Mouse (Mus musculus): ENCODE results near the gene Clec4a3. TPM values are rescaled to one million over a fixed set of nuclear protein-coding genes. Genes with fewer than 3 reads are reported as not detected.
"Not testable (repeated sequence)": the region's sequence is repeated elsewhere in the genome, so short reads cannot be mapped to it uniquely, and the experiment has no call there.

The Clec4a3 gene
- 2.7 and 2.8 TPM in 2 replicates for polyA plus RNA-seq (2015; fragmentation: Nextera tagmentation; extraction: Ambion mirVana)

- Histone ChIP-seq H3K27ac (ENCODE audit: low read length) (no peak within 1 kb of the TSS), H3K36me3 (ENCODE audit: insufficient read depth, low read length) (no peaks in the 10 kb centered on the region), H3K9ac (replicated peaks; ENCODE audit: low read length) (no peak within 1 kb of the TSS), H3K4me1 (ENCODE audit: insufficient read depth, low read length) (no peaks in the 10 kb centered on the region), H3K4me2 (replicated peaks; ENCODE audit: low read depth, low read length) (no peak within 1 kb of the TSS), H3K27me3 (ENCODE audit: insufficient read depth, low read length) (no peaks in the 10 kb centered on the region), H3K9me3 (ENCODE audit: low read length) (no peaks in the 10 kb centered on the region; the same call in 1 of the 2 replicates), H3K4me3 (ENCODE audit: low read length) (no peak within 1 kb of the TSS)
- WGBS: 83% methylated on average over 8 of the region's 8 CpGs
- no peak for ATAC-seq (ENCODE audit: low FRiP score, low TSS enrichment)
Measured at GRCm38 (mm10) chr6:122952401-122952800, at the start of gene Clec4a3. Gene Clec4a3 (plus strand): TSS chr6:122952515.

- Histone ChIP-seq H3K4me2 (replicated peaks; ENCODE audit: low read depth, low read length) (no peak overlapping the region), H3K4me1 (ENCODE audit: insufficient read depth, low read length) (no peaks in the 10 kb centered on the region)
- ATAC-seq (ENCODE audit: low FRiP score, low TSS enrichment): peak; percentile 59; the same call in 1 of the 2 replicates
Measured at GRCm38 (mm10) chr6:122919922-122920321, 32.4 kb upstream of the Clec4a3 start.

GRCm38 (mm10) chr6:122921451-122921850 lies 30.9 kb upstream of the Clec4a3 start, which contains the start of gene Clec4a1:
Gene Clec4a1 (plus strand): TSS chr6:122921848.
- no peaks in the 10 kb centered on the region for H3K36me3 ChIP-seq (ENCODE audit: insufficient read depth, low read length)
- no peaks in the 10 kb centered on the region for H3K4me1 ChIP-seq (ENCODE audit: insufficient read depth, low read length)
- H3K27ac ChIP-seq (ENCODE audit: low read length): no peak within 1 kb of the TSS
- 57% methylated on average over 4 of the region's 4 CpGs for WGBS
- H3K27me3 ChIP-seq (ENCODE audit: insufficient read depth, low read length): no peaks in the 10 kb centered on the region
- no peaks in the 10 kb centered on the region for H3K9me3 ChIP-seq (ENCODE audit: low read length)
- H3K9ac ChIP-seq (replicated peaks; ENCODE audit: low read length): no peak within 1 kb of the TSS
- no peak for ATAC-seq (ENCODE audit: low FRiP score, low TSS enrichment)
- H3K4me3 ChIP-seq (ENCODE audit: low read length): no peak within 1 kb of the TSS
- no peak within 1 kb of the TSS for H3K4me2 ChIP-seq (replicated peaks; ENCODE audit: low read depth, low read length)

More at GRCm38 (mm10) chr6:122919922-122920321, 32.4 kb upstream of the Clec4a3 start:
- no peaks in the 10 kb centered on the region for H3K27me3 ChIP-seq (ENCODE audit: insufficient read depth, low read length)
- H3K4me3 ChIP-seq (ENCODE audit: low read length): no peak overlapping the region
- H3K36me3 ChIP-seq (ENCODE audit: insufficient read depth, low read length): no peaks in the 10 kb centered on the region
- H3K9me3 ChIP-seq (ENCODE audit: low read length): no peaks in the 10 kb centered on the region
- no peak overlapping the region for H3K27ac ChIP-seq (ENCODE audit: low read length)
- H3K9ac ChIP-seq (replicated peaks; ENCODE audit: low read length): no peak overlapping the region
- WGBS: 5% methylated on average over 4 of the region's 4 CpGs

GRCm38 (mm10) chr6:122934845-122935244 lies 17.5 kb upstream of the Clec4a3 start:
- Histone ChIP-seq H3K36me3 (ENCODE audit: insufficient read depth, low read length) (no peaks in the 10 kb centered on the region), H3K27me3 (ENCODE audit: insufficient read depth, low read length) (no peaks in the 10 kb centered on the region), H3K9me3 (ENCODE audit: low read length) (no peaks in the 10 kb centered on the region), H3K27ac (ENCODE audit: low read length) (no peak overlapping the region), H3K4me2 (replicated peaks; ENCODE audit: low read depth, low read length) (no peak overlapping the region), H3K9ac (replicated peaks; ENCODE audit: low read length) (no peak overlapping the region), H3K4me1 (ENCODE audit: insufficient read depth, low read length) (no peaks in the 10 kb centered on the region), H3K4me3 (ENCODE audit: low read length) (no peak overlapping the region)
- no peak for ATAC-seq (ENCODE audit: low FRiP score, low TSS enrichment)
- WGBS: 88% methylated on average over 3 of the region's 3 CpGs

GRCm38 (mm10) chr6:122939618-122940017 lies 12.7 kb upstream of the Clec4a3 start:
- ATAC-seq (ENCODE audit: low FRiP score, low TSS enrichment): no peak
- no peak overlapping the region for H3K27ac ChIP-seq (ENCODE audit: low read length)
- H3K4me3 ChIP-seq (ENCODE audit: low read length): no peak overlapping the region
- no peaks in the 10 kb centered on the region for H3K4me1 ChIP-seq (ENCODE audit: insufficient read depth, low read length)
- H3K9me3 ChIP-seq (ENCODE audit: low read length): no peaks in the 10 kb centered on the region
- H3K4me2 ChIP-seq (replicated peaks; ENCODE audit: low read depth, low read length): no peak overlapping the region
- H3K9ac ChIP-seq (replicated peaks; ENCODE audit: low read length): no peak overlapping the region
- H3K36me3 ChIP-seq (ENCODE audit: insufficient read depth, low read length): no peaks in the 10 kb centered on the region
- WGBS: 84% methylated on average over 5 of the region's 5 CpGs
- H3K27me3 ChIP-seq (ENCODE audit: insufficient read depth, low read length): no peaks in the 10 kb centered on the region

GRCm38 (mm10) chr6:122946760-122947159 lies 5.6 kb upstream of the Clec4a3 start:
- Histone ChIP-seq H3K4me3 (ENCODE audit: low read length) (no peak overlapping the region), H3K9ac (replicated peaks; ENCODE audit: low read length) (no peak overlapping the region), H3K27ac (ENCODE audit: low read length) (no peak overlapping the region), H3K4me1 (ENCODE audit: insufficient read depth, low read length) (no peaks in the 10 kb centered on the region), H3K36me3 (ENCODE audit: insufficient read depth, low read length) (no peaks in the 10 kb centered on the region), H3K4me2 (replicated peaks; ENCODE audit: low read depth, low read length) (no peak overlapping the region), H3K27me3 (ENCODE audit: insufficient read depth, low read length) (no peaks in the 10 kb centered on the region), H3K9me3 (ENCODE audit: low read length) (no peaks in the 10 kb centered on the region; the same call in 1 of the 2 replicates)
- ATAC-seq (ENCODE audit: low FRiP score, low TSS enrichment): no peak
- WGBS: 79% methylated on average over 2 of the region's 2 CpGs

GRCm38 (mm10) chr6:122964562-122964961 lies 12.2 kb downstream of the Clec4a3 start:
- Histone ChIP-seq H3K27me3 (ENCODE audit: insufficient read depth, low read length) (no peaks in the 10 kb centered on the region), H3K9ac (replicated peaks; ENCODE audit: low read length) (no peak overlapping the region)
- 75% methylated on average over 2 of the region's 2 CpGs for WGBS

GRCm38 (mm10) chr6:122969048-122969447 lies 16.7 kb downstream of the Clec4a3 start:
- Histone ChIP-seq H3K9ac (replicated peaks; ENCODE audit: low read length) (no peak overlapping the region), H3K4me3 (ENCODE audit: low read length) (no peak overlapping the region), H3K27ac (ENCODE audit: low read length) (no peak overlapping the region), H3K4me1 (ENCODE audit: insufficient read depth, low read length) (no peaks in the 10 kb centered on the region), H3K9me3 (ENCODE audit: low read length) (no peaks in the 10 kb centered on the region), H3K36me3 (ENCODE audit: insufficient read depth, low read length) (no peaks in the 10 kb centered on the region), H3K4me2 (replicated peaks; ENCODE audit: low read depth, low read length) (no peak overlapping the region), H3K27me3 (ENCODE audit: insufficient read depth, low read length) (no peaks in the 10 kb centered on the region)
- 92% methylated on average over 2 of the region's 2 CpGs for WGBS
- ATAC-seq (ENCODE audit: low FRiP score, low TSS enrichment): no peak

More at GRCm38 (mm10) chr6:122964562-122964961, 12.2 kb downstream of the Clec4a3 start:
- H3K9me3 ChIP-seq (ENCODE audit: low read length): peaks cover 8% of the 10 kb centered on the region; the same call in 1 of the 2 replicates
- H3K27ac ChIP-seq (ENCODE audit: low read length): no peak overlapping the region
- H3K4me1 ChIP-seq (ENCODE audit: insufficient read depth, low read length): no peaks in the 10 kb centered on the region
- no peak overlapping the region for H3K4me3 ChIP-seq (ENCODE audit: low read length)
- no peak overlapping the region for H3K4me2 ChIP-seq (replicated peaks; ENCODE audit: low read depth, low read length)
- ATAC-seq (ENCODE audit: low FRiP score, low TSS enrichment): no peak
- no peaks in the 10 kb centered on the region for H3K36me3 ChIP-seq (ENCODE audit: insufficient read depth, low read length)

- Histone ChIP-seq H3K27ac (ENCODE audit: low read length) (no peak within 1 kb of the TSS), H3K27me3 (ENCODE audit: insufficient read depth, low read length) (no peaks in the 10 kb centered on the region), H3K9me3 (ENCODE audit: low read length) (peaks cover 10% of the 10 kb centered on the region), H3K4me2 (replicated peaks; ENCODE audit: low read depth, low read length) (no peak within 1 kb of the TSS), H3K9ac (replicated peaks; ENCODE audit: low read length) (no peak within 1 kb of the TSS), H3K4me3 (ENCODE audit: low read length) (no peak within 1 kb of the TSS), H3K4me1 (ENCODE audit: insufficient read depth, low read length) (no peaks in the 10 kb centered on the region), H3K36me3 (ENCODE audit: insufficient read depth, low read length) (no peaks in the 10 kb centered on the region)
- WGBS: 86% methylated on average over 6 of the region's 6 CpGs
- no peak for ATAC-seq (ENCODE audit: low FRiP score, low TSS enrichment)
Measured at GRCm38 (mm10) chr6:122989876-122990437, 37.6 kb downstream of the Clec4a3 start, which contains the start of gene Clec4a4. Gene Clec4a4 (plus strand): TSS chr6:122990367.

GRCm38 (mm10) chr6:123004696-123005095 lies 52.4 kb downstream of the Clec4a3 start:
- not testable (repeated sequence) for ATAC-seq (ENCODE audit: low FRiP score, low TSS enrichment); H3K9me3 ChIP-seq (ENCODE audit: low read length); H3K4me1 ChIP-seq (ENCODE audit: insufficient read depth, low read length); H3K27me3 ChIP-seq (ENCODE audit: insufficient read depth, low read length); H3K4me3 ChIP-seq (ENCODE audit: low read length); H3K27ac ChIP-seq (ENCODE audit: low read length); H3K4me2 ChIP-seq (replicated peaks; ENCODE audit: low read depth, low read length); H3K9ac ChIP-seq (replicated peaks; ENCODE audit: low read length); H3K36me3 ChIP-seq (ENCODE audit: insufficient read depth, low read length)
- 76% methylated on average over 2 of the region's 2 CpGs for WGBS
